9 mouse cellular contexts compared by ENCODE assay signal in genomic region chr7:29211013-29211412, GRCm38 (mm10). TPM values are rescaled to one million over a fixed set of nuclear protein-coding genes. Genes with fewer than 3 reads are reported as not detected.
DNase-seq lines count a peak whose midpoint lies in the region; ATAC-seq and TF ChIP-seq lines count a peak whose summit lies in the region.
"Not testable (repeated sequence)": the region's sequence is repeated elsewhere in the genome, so short reads cannot be mapped to it uniquely, and the experiment has no call there.
"Had no signal": no experiment of that assay in that cellular context is flagged by ENCODE, and none has a peak within 500 bp of the region (broad histone marks: within the 10 kb centered on the region; RNA-seq: fewer than 3 reads in every experiment).

No protein-coding gene starts in this region.

- intact Hi-C loops in heart, postnatal 14 days (cut with DNase I) = not testable (repeated sequence)

- H3K27me3 ChIP-seq in forebrain, embryonic 13.5 days = peaks cover 15% of the 10 kb centered on the region
- not testable (repeated sequence) for H3K27me3 ChIP-seq in kidney, embryonic 16.5 days (ENCODE audit: insufficient read depth, low read length); liver, embryonic 15.5 days; midbrain, embryonic 16.5 days (ENCODE audit: control insufficient read depth, insufficient read depth, low read depth, low read length)

- not testable (repeated sequence) for H3K9me3 ChIP-seq in forebrain, embryonic 13.5 days (replicated peaks); kidney, embryonic 16.5 days (ENCODE audit: low read length); liver, embryonic 15.5 days (replicated peaks); midbrain, embryonic 16.5 days (replicated peaks; ENCODE audit: control insufficient read depth, low read length, poor library complexity, severe bottlenecking)

- 23% methylated on average over 15 of the region's 15 CpGs for WGBS in forebrain, embryonic 13.5 days
- 23% methylated on average over 13 of the region's 15 CpGs for WGBS in kidney, embryonic 16.5 days
- 12% methylated on average over 14 of the region's 15 CpGs for WGBS in liver, embryonic 15.5 days (ENCODE audit: insufficient replicate concordance)
- WGBS in midbrain, embryonic 16.5 days = 16% methylated on average over 15 of the region's 15 CpGs

- peak overlapping the region; percentile 47 for H3K4me2 ChIP-seq in forebrain, embryonic 13.5 days
- H3K4me2 ChIP-seq in kidney, embryonic 16.5 days (replicated peaks; ENCODE audit: low read depth, low read length) = peak overlapping the region; percentile 62
- peak overlapping the region; percentile 69 for H3K4me2 ChIP-seq in liver, embryonic 15.5 days
- H3K4me2 ChIP-seq in midbrain, embryonic 16.5 days (ENCODE audit: low read length) = peak overlapping the region; percentile 58

- H3K36me3 ChIP-seq in forebrain, embryonic 13.5 days (ENCODE audit: poor library complexity, severe bottlenecking); kidney, embryonic 16.5 days (ENCODE audit: insufficient read depth, low read length); liver, embryonic 15.5 days (replicated peaks); midbrain, embryonic 16.5 days (ENCODE audit: control insufficient read depth, insufficient read depth, low read length): not testable (repeated sequence)

- DNase-seq in 3T3-L1 (ENCODE audit: low read depth, low spot score) = peak; percentile 44
- DNase-seq in heart, postnatal 14 days = peak; percentile 30 to 45
- DNase-seq in spleen, postnatal 4 days (ENCODE audit: low spot score in 2 of 2) = peak; percentile 62 to 70

- not testable (repeated sequence) for H3K9ac ChIP-seq in forebrain, embryonic 13.5 days; liver, embryonic 15.5 days; midbrain, embryonic 16.5 days (ENCODE audit: low read depth, low read length)
- 0 out of 2 replicates have a peak overlapping the region, but pooled peaks have one; percentile 60 for H3K9ac ChIP-seq in kidney, embryonic 16.5 days (replicated peaks; ENCODE audit: low read length)

- TF ChIP-seq CTCF in bone marrow macrophage, adult 2 months (IDR thresholded peaks at IDR 0.05; ENCODE audit: low read depth, low read length) = not testable (repeated sequence)

- peak overlapping the region; percentile 73 for H3K27ac ChIP-seq in bone marrow macrophage, adult 2 months (ENCODE audit: insufficient read depth, low read depth, low read length)
- not testable (repeated sequence) for H3K27ac ChIP-seq in forebrain, embryonic 13.5 days; midbrain, embryonic 16.5 days (ENCODE audit: low read length)
- H3K27ac ChIP-seq in kidney, embryonic 16.5 days (ENCODE audit: low read length) = peak overlapping the region; percentile 90
- H3K27ac ChIP-seq in liver, embryonic 15.5 days (replicated peaks) = peak overlapping the region; percentile 70; the same call in 1 of the 2 replicates

- not testable (repeated sequence) for H3K4me1 ChIP-seq in bone marrow macrophage, adult 2 months (ENCODE audit: control insufficient read depth, insufficient read depth, low read length); forebrain, embryonic 13.5 days; midbrain, embryonic 16.5 days (ENCODE audit: control insufficient read depth, insufficient read depth, low read length)
- peaks cover 14% of the 10 kb centered on the region; the same call in 1 of the 2 replicates for H3K4me1 ChIP-seq in kidney, embryonic 16.5 days (ENCODE audit: insufficient read depth, low read length)
- H3K4me1 ChIP-seq in liver, embryonic 15.5 days (replicated peaks) = peaks cover 19% of the 10 kb centered on the region

- peak overlapping the region; percentile 55 for H3K4me3 ChIP-seq in bone marrow macrophage, adult 2 months (ENCODE audit: insufficient read depth, low read length)
- peak overlapping the region; percentile 32 for H3K4me3 ChIP-seq in forebrain, embryonic 13.5 days
- H3K4me3 ChIP-seq in kidney, embryonic 16.5 days (ENCODE audit: low read length) = peak overlapping the region; percentile 51
- peak overlapping the region; percentile 47 for H3K4me3 ChIP-seq in liver, embryonic 15.5 days (replicated peaks)
- peak overlapping the region; percentile 29 for H3K4me3 ChIP-seq in midbrain, embryonic 16.5 days (ENCODE audit: low read depth, low read length)

- not testable (repeated sequence) for TF ChIP-seq POLR2A in bone marrow macrophage, adult 2 months (IDR thresholded peaks at IDR 0.05; ENCODE audit: borderline replicate concordance, low read depth, low read length)

- ATAC-seq in forebrain, embryonic 13.5 days = 0 out of 2 replicates have a peak, but pooled peaks have one; percentile 31
- ATAC-seq in kidney, embryonic 16.5 days (ENCODE audit: low FRiP score, low TSS enrichment) = peak; percentile 32; the same call in 1 of the 2 replicates
- peak; percentile 63 for ATAC-seq in liver, embryonic 15.5 days (ENCODE audit: insufficient read depth)
- not testable (repeated sequence) for ATAC-seq in midbrain, embryonic 16.5 days

RNA-seq across cellular contexts. Expression of gene Catsperg1, which starts 2.8 kb away (rescaled TPM):
- polyA plus RNA-seq in bone marrow macrophage, adult 2 months (2012; ENCODE audit: insufficient read depth, insufficient read length, missing spikeins) = 4.0 and 4.5 TPM in 2 replicates
- polyA plus RNA-seq in forebrain, embryonic 13.5 days (2015; fragmentation: Nextera tagmentation; extraction: Ambion mirVana) = 1.1 and 1.2 TPM in 2 replicates
- under 1 TPM; 0.32 to 0.60 TPM for total RNA-seq in heart, postnatal 14 days (2021)
- polyA plus RNA-seq in kidney, embryonic 16.5 days (2015; fragmentation: Nextera tagmentation; extraction: Ambion mirVana) = 0.63 and 1.2 TPM in 2 replicates
- 0.21 and 0.28 TPM in 2 replicates for polyA plus RNA-seq in liver, embryonic 15.5 days (2015; fragmentation: Nextera tagmentation; extraction: Ambion mirVana)
- 3.8 and 5.8 TPM in 2 replicates for polyA plus RNA-seq in midbrain, embryonic 16.5 days (2015; fragmentation: Nextera tagmentation; extraction: Ambion mirVana)

RNA-seq across cellular contexts. Expression of gene Kcnk6, which starts 21.3 kb away (rescaled TPM):
- 32.3 and 39.1 TPM in 2 replicates for polyA plus RNA-seq in bone marrow macrophage, adult 2 months (2012; ENCODE audit: insufficient read depth, insufficient read length, missing spikeins)
- polyA plus RNA-seq in forebrain, embryonic 13.5 days (2015; fragmentation: Nextera tagmentation; extraction: Ambion mirVana) = 0.27 and 0.44 TPM in 2 replicates
- total RNA-seq in heart, postnatal 14 days (2021) = 1 to 10 TPM; 3.8 to 4.4 TPM
- 1.5 and 1.7 TPM in 2 replicates for polyA plus RNA-seq in kidney, embryonic 16.5 days (2015; fragmentation: Nextera tagmentation; extraction: Ambion mirVana)
- 1.2 and 1.8 TPM in 2 replicates for polyA plus RNA-seq in liver, embryonic 15.5 days (2015; fragmentation: Nextera tagmentation; extraction: Ambion mirVana)
- polyA plus RNA-seq in midbrain, embryonic 16.5 days (2015; fragmentation: Nextera tagmentation; extraction: Ambion mirVana) = 1.1 and 1.7 TPM in 2 replicates

RNA-seq across cellular contexts. Expression of gene Yif1b, which starts 27.1 kb away (rescaled TPM):
- 29.7 and 33.8 TPM in 2 replicates for polyA plus RNA-seq in bone marrow macrophage, adult 2 months (2012; ENCODE audit: insufficient read depth, insufficient read length, missing spikeins)
- 73.4 and 75.5 TPM in 2 replicates for polyA plus RNA-seq in forebrain, embryonic 13.5 days (2015; fragmentation: Nextera tagmentation; extraction: Ambion mirVana)
- total RNA-seq in heart, postnatal 14 days (2021) = 10 to 100 TPM; 62.0 to 68.3 TPM
- polyA plus RNA-seq in kidney, embryonic 16.5 days (2015; fragmentation: Nextera tagmentation; extraction: Ambion mirVana) = 134 and 143 TPM in 2 replicates
- polyA plus RNA-seq in liver, embryonic 15.5 days (2015; fragmentation: Nextera tagmentation; extraction: Ambion mirVana) = 43.6 and 44.1 TPM in 2 replicates
- 95.7 and 109 TPM in 2 replicates for polyA plus RNA-seq in midbrain, embryonic 16.5 days (2015; fragmentation: Nextera tagmentation; extraction: Ambion mirVana)

RNA-seq across cellular contexts. Expression of gene Psmd8, which starts 30.5 kb away (rescaled TPM):
- 207 and 217 TPM in 2 replicates for polyA plus RNA-seq in bone marrow macrophage, adult 2 months (2012; ENCODE audit: insufficient read depth, insufficient read length, missing spikeins)
- 292 and 296 TPM in 2 replicates for polyA plus RNA-seq in forebrain, embryonic 13.5 days (2015; fragmentation: Nextera tagmentation; extraction: Ambion mirVana)
- 100 to 1,000 TPM; 142 to 149 TPM for total RNA-seq in heart, postnatal 14 days (2021)
- polyA plus RNA-seq in kidney, embryonic 16.5 days (2015; fragmentation: Nextera tagmentation; extraction: Ambion mirVana) = 270 and 282 TPM in 2 replicates
- 110 and 112 TPM in 2 replicates for polyA plus RNA-seq in liver, embryonic 15.5 days (2015; fragmentation: Nextera tagmentation; extraction: Ambion mirVana)
- polyA plus RNA-seq in midbrain, embryonic 16.5 days (2015; fragmentation: Nextera tagmentation; extraction: Ambion mirVana) = 287 TPM in 2 replicates

RNA-seq across cellular contexts. Expression of gene 2200002D01Rik, which starts 37.3 kb away (rescaled TPM):
- 1.9 TPM in 1 of 2 replicates, not detected in the other for polyA plus RNA-seq in bone marrow macrophage, adult 2 months (2012; ENCODE audit: insufficient read depth, insufficient read length, missing spikeins)
- polyA plus RNA-seq in forebrain, embryonic 13.5 days (2015; fragmentation: Nextera tagmentation; extraction: Ambion mirVana) = 1.2 and 1.5 TPM in 2 replicates
- 1 to 10 TPM; 2.0 to 2.2 TPM for total RNA-seq in heart, postnatal 14 days (2021)
- polyA plus RNA-seq in kidney, embryonic 16.5 days (2015; fragmentation: Nextera tagmentation; extraction: Ambion mirVana) = 7.5 and 8.5 TPM in 2 replicates
- 4.2 and 6.3 TPM in 2 replicates for polyA plus RNA-seq in liver, embryonic 15.5 days (2015; fragmentation: Nextera tagmentation; extraction: Ambion mirVana)
- 0.46 and 1.5 TPM in 2 replicates for polyA plus RNA-seq in midbrain, embryonic 16.5 days (2015; fragmentation: Nextera tagmentation; extraction: Ambion mirVana)
- total RNA-seq: layer of hippocampus, postnatal 36 days had no signal

Comparison
In these comparisons a context has a peak if more than half of its experiments do, and no peak if none do; other contexts are left out.
1. RNA of gene Kcnk6, which starts 21.3 kb away (polyA plus RNA-seq): 32.3 to 39.1 TPM in bone marrow macrophage, adult 2 months; 1.5 to 1.7 TPM in kidney, embryonic 16.5 days, 1.1 to 1.7 TPM in midbrain, embryonic 16.5 days, 1.2 to 1.8 TPM in liver, embryonic 15.5 days and 0.27 to 0.44 TPM in forebrain, embryonic 13.5 days; every median in the first group is over 10 times any median in the second.
2. Peak in every context shown above with its lines, with median percentiles within 50 percentile points of each other: DNase-seq, H3K4me3 ChIP-seq and H3K4me2 ChIP-seq.